Mouse (Mus musculus) C2C12 (cell line): Measurements from ENCODE around the gene Arl9.

Experiments
- CEBPB ChIP-seq: IDR thresholded peaks from one replicate; pipeline ENCODE4 v1.6.1; 2011; ENCODE audit warnings: low read depth, mild to moderate bottlenecking, control low read depth, moderate library complexity
- CTCF ChIP-seq: IDR thresholded peaks from one replicate; pipeline ENCODE4 v1.5.1; 2011; ENCODE audit not compliant: control insufficient read depth, insufficient read depth, insufficient read length
- MAX ChIP-seq: IDR thresholded peaks from one replicate; pipeline ENCODE4 v1.6.1; 2011; ENCODE audit warnings: mild to moderate bottlenecking, control low read depth
- MYOD1 ChIP-seq: IDR thresholded peaks from one replicate; pipeline ENCODE4 v1.6.1; 2011; ENCODE audit warnings: low read depth; ENCODE audit not compliant: control insufficient read depth, insufficient read length
- MYOG ChIP-seq: IDR thresholded peaks from one replicate; pipeline ENCODE4 v1.6.1; 2011; ENCODE audit not compliant: control insufficient read depth, insufficient read length; ENCODE audit errors: extremely low read depth
- USF1 ChIP-seq: IDR thresholded peaks from one replicate; pipeline ENCODE4 v1.6.1; 2011; ENCODE audit warnings: low read depth, mild to moderate bottlenecking, control low read depth, moderate library complexity

GRCm38 (mm10) chr5:77004051-77004821 lies at the start of gene Arl9:
- TF ChIP-seq CTCF (no peak), USF1 (no peak), CEBPB (no peak), MAX (no peak), MYOG (no peak), MYOD1 (no peak)
